8 mouse cellular contexts compared by ENCODE assay signal in the genomic region with DNA sequence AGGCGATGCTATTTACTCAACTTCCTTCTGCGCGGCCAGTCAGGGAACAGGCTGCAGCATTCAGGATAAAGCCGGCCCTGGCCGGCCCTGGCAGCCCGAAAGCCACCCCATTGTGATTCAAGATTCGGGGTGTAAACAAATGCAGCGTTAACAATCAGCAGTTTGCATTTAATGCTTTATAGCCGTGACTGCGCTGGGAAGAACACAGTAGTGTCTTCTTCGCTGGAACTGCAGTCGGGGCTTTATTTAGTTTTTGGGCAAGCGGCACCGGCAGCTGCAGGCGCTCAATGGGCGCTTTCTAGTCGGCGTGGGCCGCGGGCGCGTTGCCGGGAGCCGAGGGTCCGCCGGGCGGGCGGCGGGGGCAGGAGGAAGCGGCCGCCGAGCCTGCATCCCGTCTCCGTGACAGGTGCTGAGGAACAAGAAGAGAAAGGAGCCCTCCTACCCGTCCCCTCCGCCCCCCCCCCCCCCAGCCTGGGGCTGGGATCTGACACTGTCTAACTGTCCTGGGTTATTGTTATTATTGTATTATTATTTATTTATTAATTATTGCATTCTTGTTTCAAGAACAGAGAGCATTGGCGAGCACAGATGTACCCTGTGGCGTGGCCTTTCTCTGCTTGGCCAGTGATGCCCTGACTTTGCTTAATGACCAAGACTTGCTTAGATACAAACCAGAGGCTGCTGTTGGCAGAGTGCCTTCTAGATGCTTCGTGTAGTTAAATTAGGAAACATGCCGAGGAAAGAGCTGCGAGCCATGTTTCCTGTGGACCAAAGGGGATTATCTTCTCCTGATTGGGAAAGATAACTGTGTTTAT. TPM values are rescaled to one million over a fixed set of nuclear protein-coding genes. Genes with fewer than 3 reads are reported as not detected.
DNase-seq lines count a peak whose midpoint lies in the region; ATAC-seq and TF ChIP-seq lines count a peak whose summit lies in the region.

No protein-coding gene starts in this region.

- DNase-seq in spleen, postnatal 10 days (ENCODE audit: low spot score in 2 of 2), result peak; percentile 25 to 48
- no peak for DNase-seq in spleen, postnatal 14 days (ENCODE audit: low spot score in 2 of 2)
- DNase-seq in forebrain, embryonic 11.5 days (ENCODE audit: low spot score), result peak; percentile 85
- peak; percentile 73 for DNase-seq in kidney, postnatal 0 days (ENCODE audit: low spot score)

- H3K27me3 ChIP-seq in forebrain, embryonic 11.5 days (ENCODE audit: control insufficient read depth, insufficient read depth, low read length), result no peaks in the 10 kb centered on the region; the same call in 1 of the 2 replicates
- H3K27me3 ChIP-seq in heart, embryonic 14.5 days (ENCODE audit: control insufficient read depth, insufficient read depth, low read length), result no peaks in the 10 kb centered on the region
- H3K27me3 ChIP-seq in kidney, postnatal 0 days (ENCODE audit: insufficient read depth, low read length), result no peaks in the 10 kb centered on the region
- H3K27me3 ChIP-seq in limb, embryonic 15.5 days, result peaks cover 11% of the 10 kb centered on the region
- H3K27me3 ChIP-seq in midbrain, embryonic 15.5 days (replicated peaks), result no peaks in the 10 kb centered on the region; the same call in 1 of the 2 replicates
- H3K27me3 ChIP-seq in stomach, embryonic 15.5 days (replicated peaks), result no peaks in the 10 kb centered on the region; the same call in 1 of the 2 replicates

- H3K27ac ChIP-seq in forebrain, embryonic 11.5 days (ENCODE audit: low read depth, low read length), result 0 out of 2 replicates have a peak overlapping the region, but pooled peaks have one; percentile 27
- H3K27ac ChIP-seq in heart, embryonic 14.5 days (replicated peaks in 1 of 2; ENCODE audit: control insufficient read depth in 1 of 2, insufficient read depth in 1 of 2, low read depth in 2 of 2, low read length in 2 of 2), result peak overlapping the region; percentile 42 to 60
- H3K27ac ChIP-seq in kidney, postnatal 0 days, result peak overlapping the region; percentile 68
- H3K27ac ChIP-seq in limb, embryonic 15.5 days, result no peak overlapping the region
- H3K27ac ChIP-seq in midbrain, embryonic 15.5 days, result peak overlapping the region; percentile 78
- H3K27ac ChIP-seq in stomach, embryonic 15.5 days, result peak overlapping the region; percentile 87

- H3K9ac ChIP-seq in forebrain, embryonic 11.5 days (ENCODE audit: low read length), result peak overlapping the region; percentile 68
- H3K9ac ChIP-seq in heart, embryonic 14.5 days (ENCODE audit: low read length), result peak overlapping the region; percentile 76
- H3K9ac ChIP-seq in kidney, postnatal 0 days (ENCODE audit: low read depth, low read length), result peak overlapping the region; percentile 68
- no peak overlapping the region for H3K9ac ChIP-seq in limb, embryonic 15.5 days
- peak overlapping the region; percentile 51 for H3K9ac ChIP-seq in midbrain, embryonic 15.5 days
- peak overlapping the region; percentile 3; the same call in 1 of the 2 replicates for H3K9ac ChIP-seq in stomach, embryonic 15.5 days

- H3K4me2 ChIP-seq in forebrain, embryonic 11.5 days (ENCODE audit: low read depth, low read length, severe bottlenecking), result peak overlapping the region; percentile 65
- peak overlapping the region; percentile 90 for H3K4me2 ChIP-seq in heart, embryonic 14.5 days (ENCODE audit: low read length)
- peak overlapping the region; percentile 87 for H3K4me2 ChIP-seq in kidney, postnatal 0 days (ENCODE audit: low read length)
- H3K4me2 ChIP-seq in limb, embryonic 15.5 days, result peak overlapping the region; percentile 74
- H3K4me2 ChIP-seq in midbrain, embryonic 15.5 days, result peak overlapping the region; percentile 62
- H3K4me2 ChIP-seq in stomach, embryonic 15.5 days, result peak overlapping the region; percentile 73

- H3K4me3 ChIP-seq in forebrain, embryonic 11.5 days (ENCODE audit: low read depth, low read length), result peak overlapping the region; percentile 38
- peak overlapping the region; percentile 50 to 53 for H3K4me3 ChIP-seq in heart, embryonic 14.5 days (ENCODE audit: control insufficient read depth in 1 of 2, insufficient read depth in 1 of 2, low read depth in 1 of 2, low read length in 2 of 2)
- H3K4me3 ChIP-seq in kidney, postnatal 0 days (replicated peaks; ENCODE audit: low read depth, low read length), result peak overlapping the region; percentile 46
- H3K4me3 ChIP-seq in limb, embryonic 15.5 days, result peak overlapping the region; percentile 44
- H3K4me3 ChIP-seq in midbrain, embryonic 15.5 days, result peak overlapping the region; percentile 40
- peak overlapping the region; percentile 45 for H3K4me3 ChIP-seq in stomach, embryonic 15.5 days (replicated peaks)

- 0 out of 2 replicates have a peak, but pooled peaks cover 2% of the 10 kb centered on the region for H3K4me1 ChIP-seq in forebrain, embryonic 11.5 days (replicated peaks; ENCODE audit: control insufficient read depth, insufficient read depth, low read length)
- peaks cover 0 to 3% of the 10 kb centered on the region in 2 experiments; a peak in 3 of 4 replicates for H3K4me1 ChIP-seq in heart, embryonic 14.5 days (ENCODE audit: control insufficient read depth in 2 of 2, insufficient read depth in 2 of 2, low read length in 2 of 2)
- H3K4me1 ChIP-seq in kidney, postnatal 0 days (replicated peaks; ENCODE audit: insufficient read depth, low read length), result no peaks in the 10 kb centered on the region
- H3K4me1 ChIP-seq in limb, embryonic 15.5 days, result peaks cover 7% of the 10 kb centered on the region; the same call in 1 of the 2 replicates
- peaks cover 9% of the 10 kb centered on the region for H3K4me1 ChIP-seq in midbrain, embryonic 15.5 days
- H3K4me1 ChIP-seq in stomach, embryonic 15.5 days, result 0 out of 2 replicates have a peak, but pooled peaks cover 6% of the 10 kb centered on the region

- no peaks in the 10 kb centered on the region for H3K9me3 ChIP-seq in forebrain, embryonic 11.5 days (ENCODE audit: control insufficient read depth, low read length)
- no peaks in the 10 kb centered on the region for H3K9me3 ChIP-seq in heart, embryonic 14.5 days (ENCODE audit: control insufficient read depth, low read length)
- H3K9me3 ChIP-seq in kidney, postnatal 0 days (replicated peaks; ENCODE audit: low read length), result no peaks in the 10 kb centered on the region
- H3K9me3 ChIP-seq in limb, embryonic 15.5 days, result no peaks in the 10 kb centered on the region
- no peaks in the 10 kb centered on the region for H3K9me3 ChIP-seq in midbrain, embryonic 15.5 days
- H3K9me3 ChIP-seq in stomach, embryonic 15.5 days, result no peaks in the 10 kb centered on the region

- 3% methylated on average over 41 of the region's 41 CpGs for WGBS in forebrain, embryonic 11.5 days
- WGBS in heart, embryonic 14.5 days, result under 1% methylated on average over 41 of the region's 41 CpGs
- 1% methylated on average over 40 of the region's 41 CpGs for WGBS in kidney, postnatal 0 days
- 3% methylated on average over 35 of the region's 41 CpGs for WGBS in limb, embryonic 15.5 days
- 1% methylated on average over 41 of the region's 41 CpGs for WGBS in midbrain, embryonic 15.5 days
- 2% methylated on average over 41 of the region's 41 CpGs for WGBS in stomach, embryonic 15.5 days

- H3K36me3 ChIP-seq in forebrain, embryonic 11.5 days (ENCODE audit: control insufficient read depth, insufficient read depth, low read length), result no peaks in the 10 kb centered on the region
- H3K36me3 ChIP-seq in heart, embryonic 14.5 days (ENCODE audit: control insufficient read depth, insufficient read depth, low read length), result no peaks in the 10 kb centered on the region
- H3K36me3 ChIP-seq in kidney, postnatal 0 days (ENCODE audit: insufficient read depth, low read length), result no peaks in the 10 kb centered on the region
- no peaks in the 10 kb centered on the region for H3K36me3 ChIP-seq in limb, embryonic 15.5 days
- H3K36me3 ChIP-seq in midbrain, embryonic 15.5 days (replicated peaks), result no peaks in the 10 kb centered on the region
- no peaks in the 10 kb centered on the region for H3K36me3 ChIP-seq in stomach, embryonic 15.5 days

- TF ChIP-seq CTCF in kidney, postnatal 0 days (IDR thresholded peaks at IDR 0.05; ENCODE audit: low read depth), result no peak

- ATAC-seq in forebrain, embryonic 11.5 days (replicated peaks; ENCODE audit: low FRiP score), result peak; percentile 90
- ATAC-seq in heart, embryonic 14.5 days (ENCODE audit: insufficient number of reproducible peaks, insufficient read depth, low FRiP score, low read depth), result peak; percentile 56
- ATAC-seq in kidney, postnatal 0 days (replicated peaks; ENCODE audit: low FRiP score, low read depth), result peak; percentile 80
- 0 out of 2 replicates have a peak, but pooled peaks have one; percentile 61 for ATAC-seq in limb, embryonic 15.5 days (ENCODE audit: insufficient number of reproducible peaks, low FRiP score, low TSS enrichment, low read depth)
- ATAC-seq in midbrain, embryonic 15.5 days (replicated peaks), result peak; percentile 93
- ATAC-seq in stomach, embryonic 15.5 days (ENCODE audit: insufficient read depth, low FRiP score, low read depth), result peak; percentile 73

RNA-seq across cellular contexts. Expression of gene Pik3r1, which starts 33.6 kb away (rescaled TPM):
- 16.5 and 18.3 TPM in 2 replicates for polyA plus RNA-seq in forebrain, embryonic 11.5 days (2014; fragmentation: Nextera tagmentation; extraction: Ambion mirVana)
- polyA plus RNA-seq in heart, embryonic 14.5 days (2014; fragmentation: Nextera tagmentation; extraction: Ambion mirVana), result 23.2 and 26.2 TPM in 2 replicates
- 30.3 and 35.8 TPM in 2 replicates for polyA plus RNA-seq in kidney, postnatal 0 days (2015; fragmentation: Nextera tagmentation; extraction: Ambion mirVana)
- 46.2 and 48.9 TPM in 2 replicates for polyA plus RNA-seq in limb, embryonic 15.5 days (2015; fragmentation: Nextera tagmentation; extraction: Ambion mirVana)
- polyA plus RNA-seq in midbrain, embryonic 15.5 days (2015; fragmentation: Nextera tagmentation; extraction: Ambion mirVana), result 42.2 and 48.8 TPM in 2 replicates
- polyA plus RNA-seq in stomach, embryonic 15.5 days (2015; fragmentation: Nextera tagmentation; extraction: Ambion mirVana), result 49.6 and 55.0 TPM in 2 replicates

Comparison
In these comparisons a context has a peak if more than half of its experiments do, and no peak if none do; other contexts are left out.
1. DNase-seq: peak in spleen, postnatal 10 days (2 of 2), forebrain, embryonic 11.5 days (single experiment) and kidney, postnatal 0 days (single experiment); none in spleen, postnatal 14 days (0 of 2).
2. Peak in every context shown above with its lines, with median percentiles within 50 percentile points of each other: ATAC-seq, H3K4me2 ChIP-seq and H3K4me3 ChIP-seq.